Mouse (Mus musculus) erythroblast, embryonic 14.5 days (primary cell): ENCODE data around the gene Arid4a. TPM values are rescaled to one million over a fixed set of nuclear protein-coding genes. Genes with fewer than 3 reads are reported as not detected.

Experiments used
- H3K27me3 ChIP-seq: 2 replicates; pipeline ENCODE4 v1.6.1; 2012; ENCODE audit warnings: inconsistent platforms; ENCODE audit not compliant: control insufficient read depth
- H3K36me3 ChIP-seq: 2 replicates; pipeline ENCODE4 v1.6.1; 2012; ENCODE audit warnings: mild to moderate bottlenecking, inconsistent platforms; ENCODE audit not compliant: control insufficient read depth
- H3K4me1 ChIP-seq: 2 replicates; pipeline ENCODE4 v1.6.1; 2012; ENCODE audit warnings: inconsistent platforms; ENCODE audit not compliant: control insufficient read depth
- H3K4me3 ChIP-seq: replicated peaks from 2 replicates; pipeline ENCODE3; 2012; ENCODE audit warnings: moderate library complexity, mild to moderate bottlenecking, inconsistent platforms
- H3K9me3 ChIP-seq: 2 replicates; pipeline ENCODE4 v1.6.1; 2012; ENCODE audit warnings: low read length, inconsistent platforms, mixed read lengths; ENCODE audit not compliant: control insufficient read depth
- GATA1 ChIP-seq: IDR thresholded peaks from 2 replicates; pipeline ENCODE4 v1.6.1; 2012; ENCODE audit warnings: low read length, inconsistent platforms, mixed read lengths
- TAL1 ChIP-seq: IDR thresholded peaks from 3 replicates; pipeline ENCODE4 v1.6.1; 2012; ENCODE audit warnings: low read length, inconsistent platforms, mixed read lengths
- polyA plus RNA-seq: library from polyadenylated mRNA; stranded (reverse); fragments of >175 nt; gene quantifications from 2 replicates; pipeline ENCODE4 v1.2.3, GENCODE M21; 2012

Arid4a gene
- polyA plus RNA-seq, 1 experiment = 0.94 TPM

GRCm38 (mm10) chr12:71147641-71148040 lies 131.9 kb downstream of the Arid4a start:
- Histone ChIP-seq H3K4me1 (peaks cover 30% of the 10 kb centered on the region), H3K4me3 (no peak overlapping the region), H3K9me3 (no peaks in the 10 kb centered on the region), H3K27me3 (no peaks in the 10 kb centered on the region), H3K36me3 (peaks cover 85% of the 10 kb centered on the region)
- TF ChIP-seq GATA1 (no peak), TAL1 (no peak)

Other genes with a start within 250 kb of the Arid4a start
- 0.01 TPM in 1 of 2 replicates, not detected in the other for gene Frmd6, start 190.5 kb upstream of the Arid4a start, polyA plus RNA-seq
- 0.52 and 0.84 TPM in 2 replicates for gene Actr10, start 78.1 kb upstream of the Arid4a start, polyA plus RNA-seq
- gene Psma3, start 41.4 kb upstream of the Arid4a start, polyA plus RNA-seq = 1.9 and 2.3 TPM in 2 replicates
- not detected in 2 replicates for gene Tomm20l, start 95.4 kb downstream of the Arid4a start, polyA plus RNA-seq
- 0.45 and 1.0 TPM in 2 replicates for gene Timm9, start 120.7 kb downstream of the Arid4a start, polyA plus RNA-seq
- 0.06 and 0.10 TPM in 2 replicates for gene 2700049A03Rik, start 120.9 kb downstream of the Arid4a start, polyA plus RNA-seq